Comparison of ENCODE assay signal across 23 mouse cellular contexts in genomic region chr6:72895000-72895399, GRCm38 (mm10). TPM values are rescaled to one million over a fixed set of nuclear protein-coding genes. Genes with fewer than 3 reads are reported as not detected.
DNase-seq lines count a peak whose midpoint lies in the region; ATAC-seq and TF ChIP-seq lines count a peak whose summit lies in the region.
"Had no signal": no experiment of that assay in that cellular context is flagged by ENCODE, and none has a peak within 500 bp of the region (broad histone marks: within the 10 kb centered on the region; RNA-seq: fewer than 3 reads in every experiment).

No protein-coding gene starts in this region.

- H3K4me2 ChIP-seq in liver, embryonic 12.5 days, result no peak overlapping the region
- no peak overlapping the region for H3K4me2 ChIP-seq in liver, embryonic 11.5 days
- no peak overlapping the region for H3K4me2 ChIP-seq in heart, embryonic 16.5 days (ENCODE audit: low read depth, low read length)
- H3K4me2 ChIP-seq: embryonic facial prominence, embryonic 13.5 days; forebrain, embryonic 12.5 days; hindbrain, embryonic 13.5 days; limb, embryonic 15.5 days had no signal

- 76% methylated on average over 3 of the region's 3 CpGs for WGBS in liver, embryonic 12.5 days (ENCODE audit: insufficient replicate concordance)
- 84% methylated on average over 3 of the region's 3 CpGs for WGBS in liver, embryonic 11.5 days
- 31% methylated on average over 3 of the region's 3 CpGs for WGBS in heart, embryonic 16.5 days
- whole genome bisulfite sequencing in thymus, adult 2 months, result 88% methylated on average over 3 of the region's 3 CpGs

- DNase-seq in adrenal gland, postnatal 10 days, result peak; percentile 28
- DNase-seq in adrenal gland, postnatal 4 days (ENCODE audit: low spot score in 2 of 2), result no peak
- DNase-seq in liver, embryonic 11.5 days (ENCODE audit: low spot score), result no peak
- DNase-seq in thymus, adult 2 months, result no peak
- no peak for DNase-seq in embryo, embryonic 10.5 days (ENCODE audit: low spot score)
- DNase-seq: adrenal gland, postnatal 36 days; cerebellum, adult 11 months; cerebellum, postnatal 14 days; kidney, adult 18-20 months; kidney, postnatal 4 days; layer of hippocampus, adult 9-11 months; left cerebral cortex, postnatal 4 days; lung, postnatal 10 days; thymus, postnatal 36 days had no signal

- H3K36me3 ChIP-seq in liver, embryonic 12.5 days, result peaks cover 26% of the 10 kb centered on the region
- peaks cover 3% of the 10 kb centered on the region; the same call in 1 of the 2 replicates for H3K36me3 ChIP-seq in liver, embryonic 11.5 days (ENCODE audit: control insufficient read depth, insufficient read depth, low read length)
- H3K36me3 ChIP-seq in heart, embryonic 16.5 days (ENCODE audit: control insufficient read depth, insufficient read depth), result 0 out of 2 replicates have a peak, but pooled peaks cover 2% of the 10 kb centered on the region
- no peaks in the 10 kb centered on the region for H3K36me3 ChIP-seq in thymus, adult 2 months (ENCODE audit: control insufficient read depth, insufficient read depth, low read length)
- H3K36me3 ChIP-seq: limb, embryonic 15.5 days had no signal

- peaks cover 53% of the 10 kb centered on the region for H3K4me1 ChIP-seq in liver, embryonic 12.5 days
- peaks cover 12% of the 10 kb centered on the region for H3K4me1 ChIP-seq in liver, embryonic 11.5 days (replicated peaks; ENCODE audit: control insufficient read depth, insufficient read depth, low read length)
- peaks cover 38% of the 10 kb centered on the region for H3K4me1 ChIP-seq in heart, embryonic 16.5 days (ENCODE audit: control insufficient read depth, insufficient read depth, low read length)
- H3K4me1 ChIP-seq in thymus, adult 2 months (replicated peaks; ENCODE audit: control insufficient read depth, insufficient read depth, low read length), result no peaks in the 10 kb centered on the region; the same call in 1 of the 2 replicates

- H3K4me3 ChIP-seq in liver, embryonic 12.5 days, result no peak overlapping the region
- no peak overlapping the region for H3K4me3 ChIP-seq in liver, embryonic 11.5 days (ENCODE audit: low read depth, low read length)
- no peak overlapping the region for H3K4me3 ChIP-seq in heart, embryonic 16.5 days (ENCODE audit: low read length)
- H3K4me3 ChIP-seq in thymus, adult 2 months (ENCODE audit: control insufficient read depth, insufficient read depth, low read length), result no peak overlapping the region
- H3K4me3 ChIP-seq: embryonic facial prominence, embryonic 13.5 days; erythroblast, embryonic 14.5 days; forebrain, embryonic 12.5 days; hindbrain, embryonic 13.5 days; limb, embryonic 15.5 days; midbrain, embryonic 10.5 days had no signal

- ATAC-seq in liver, embryonic 12.5 days, result no peak
- ATAC-seq in liver, embryonic 11.5 days (replicated peaks; ENCODE audit: low FRiP score), result no peak
- ATAC-seq in heart, embryonic 16.5 days (replicated peaks; ENCODE audit: extremely low read depth, insufficient read depth, low FRiP score), result 0 out of 2 replicates have a peak, but pooled peaks have one; percentile 7
- ATAC-seq: activated CD4-positive, CD25-positive, alpha-beta regulatory T cell, adult 4 months had no signal

- 0 out of 2 replicates have a peak overlapping the region, but pooled peaks have one; percentile 4 for H3K27ac ChIP-seq in liver, embryonic 12.5 days
- no peak overlapping the region for H3K27ac ChIP-seq in liver, embryonic 11.5 days (ENCODE audit: low read depth, low read length)
- peak overlapping the region; percentile 79 for H3K27ac ChIP-seq in heart, embryonic 16.5 days (ENCODE audit: low read length)
- no peak overlapping the region for H3K27ac ChIP-seq in thymus, adult 2 months (ENCODE audit: control insufficient read depth, insufficient read depth, low read length)
- H3K27ac ChIP-seq: embryonic facial prominence, embryonic 13.5 days; forebrain, embryonic 12.5 days; hindbrain, embryonic 13.5 days; limb, embryonic 15.5 days; midbrain, embryonic 10.5 days had no signal

- no peak for TF ChIP-seq POLR2A in thymus, adult 2 months (IDR thresholded peaks at IDR 0.05; ENCODE audit: control insufficient read depth, extremely low read depth, insufficient read depth, low read length, poor library complexity)

- no peak for TF ChIP-seq CTCF in thymus, adult 2 months (IDR thresholded peaks at IDR 0.05; ENCODE audit: borderline replicate concordance, control insufficient read depth, extremely low read depth, insufficient read depth, low read length, poor library complexity)

- H3K9me3 ChIP-seq in liver, embryonic 12.5 days (replicated peaks), result no peaks in the 10 kb centered on the region
- H3K9me3 ChIP-seq in liver, embryonic 11.5 days (ENCODE audit: control insufficient read depth, low read length), result no peaks in the 10 kb centered on the region
- H3K9me3 ChIP-seq in heart, embryonic 16.5 days (replicated peaks; ENCODE audit: control insufficient read depth, low read length), result no peaks in the 10 kb centered on the region
- H3K9me3 ChIP-seq: embryonic facial prominence, embryonic 13.5 days; forebrain, embryonic 12.5 days; hindbrain, embryonic 13.5 days; limb, embryonic 15.5 days; midbrain, embryonic 10.5 days had no signal

- no peaks in the 10 kb centered on the region for H3K27me3 ChIP-seq in liver, embryonic 12.5 days (replicated peaks)
- H3K27me3 ChIP-seq in liver, embryonic 11.5 days (replicated peaks; ENCODE audit: control insufficient read depth, insufficient read depth, low read length), result no peaks in the 10 kb centered on the region
- no peaks in the 10 kb centered on the region for H3K27me3 ChIP-seq in heart, embryonic 16.5 days (ENCODE audit: control insufficient read depth, insufficient read depth, low read length)
- no peaks in the 10 kb centered on the region for H3K27me3 ChIP-seq in thymus, adult 2 months (ENCODE audit: control insufficient read depth, insufficient read depth, low read length)
- H3K27me3 ChIP-seq: embryonic facial prominence, embryonic 13.5 days; forebrain, embryonic 12.5 days; hindbrain, embryonic 13.5 days; limb, embryonic 15.5 days had no signal

- H3K9ac ChIP-seq in liver, embryonic 12.5 days, result no peak overlapping the region
- no peak overlapping the region for H3K9ac ChIP-seq in liver, embryonic 11.5 days (ENCODE audit: low read depth, low read length)
- peak overlapping the region; percentile 30; the same call in 1 of the 2 replicates for H3K9ac ChIP-seq in heart, embryonic 16.5 days (ENCODE audit: low read length)
- H3K9ac ChIP-seq: embryonic facial prominence, embryonic 13.5 days; forebrain, embryonic 12.5 days; hindbrain, embryonic 13.5 days; limb, embryonic 15.5 days had no signal

RNA-seq across cellular contexts. Expression of gene Kcmf1, which starts 4.8 kb away (rescaled TPM):
- total RNA-seq in adrenal gland, postnatal 10 days (2021), result 10 to 100 TPM; 85.5 to 91.6 TPM
- total RNA-seq in adrenal gland, postnatal 4 days (2021), result 10 to 100 TPM; 72.4 to 78.6 TPM
- polyA plus RNA-seq in liver, embryonic 12.5 days (2016; fragmentation: Nextera tagmentation; extraction: Ambion mirVana), result 48.7 and 49.2 TPM in 2 replicates
- 40.6 and 46.8 TPM in 2 replicates for polyA plus RNA-seq in liver, embryonic 11.5 days (2014; fragmentation: Nextera tagmentation; extraction: Ambion mirVana)
- 28.1 and 32.8 TPM in 2 replicates for polyA plus RNA-seq in heart, embryonic 16.5 days (2015; fragmentation: Nextera tagmentation; extraction: Ambion mirVana)
- polyA plus RNA-seq in thymus, adult 2 months (2012; rRNA removed), result 162 and 190 TPM in 2 replicates

Comparison
In these comparisons a context has a peak if more than half of its experiments do, and no peak if none do; other contexts are left out.
1. H3K27ac ChIP-seq: peak in liver, embryonic 12.5 days (single experiment) and heart, embryonic 16.5 days (single experiment); none in liver, embryonic 11.5 days (single experiment) and thymus, adult 2 months (single experiment).